Mouse (Mus musculus) brain, embryonic 18.5 days (tissue): ENCODE measurements around the gene Fstl4.
A peak's percentile ranks its signal among the peaks of the same experiment; 100 is the strongest.

Source experiments
- DNase-seq: peaks from one replicate; pipeline ENCODE4 v3.0.0-alpha.2; 2012; ENCODE audit warnings: low read depth, low spot score

The Fstl4 gene

DNA sequence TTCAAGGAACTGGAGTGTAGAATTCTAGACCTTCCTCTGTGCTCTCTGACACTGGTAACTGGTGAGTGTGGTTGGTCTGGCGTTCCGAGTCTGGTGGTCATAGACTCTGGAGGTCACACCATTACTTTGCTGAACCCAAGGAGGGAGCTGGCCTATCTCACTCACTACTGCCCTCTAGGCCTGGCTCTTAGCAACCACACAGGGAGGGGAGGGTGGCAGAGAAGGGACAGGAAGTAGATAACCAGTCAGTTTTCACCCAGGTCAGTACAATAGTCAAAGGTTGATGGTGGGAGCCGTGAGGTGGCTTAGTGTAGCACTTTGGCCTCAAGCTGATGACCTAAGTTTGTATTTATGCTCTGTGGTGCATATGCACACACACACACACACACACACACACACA lies 255.1 kb downstream of the Fstl4 start:
- no peak for DNase-seq

DNA sequence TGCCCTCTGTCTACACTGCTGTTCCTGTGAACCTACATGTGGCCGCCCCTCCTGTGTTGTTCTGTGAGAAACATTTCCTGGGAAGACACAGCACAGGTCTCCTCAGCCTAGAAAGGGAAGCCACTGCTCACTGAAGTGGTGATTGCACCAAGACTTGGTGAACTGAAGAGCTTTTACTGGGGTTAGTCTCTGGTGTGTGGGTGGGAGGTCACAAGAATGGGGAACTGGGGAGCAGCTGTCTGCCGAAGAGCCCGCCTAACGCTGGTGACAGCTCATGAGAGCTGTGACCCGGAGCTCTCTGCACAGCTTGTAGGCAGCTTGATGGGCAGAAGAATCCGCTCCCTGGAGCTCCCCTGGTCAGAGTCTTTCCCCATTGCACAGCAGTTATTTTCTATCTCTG lies 260.0 kb downstream of the Fstl4 start:
- no peak for DNase-seq

DNA sequence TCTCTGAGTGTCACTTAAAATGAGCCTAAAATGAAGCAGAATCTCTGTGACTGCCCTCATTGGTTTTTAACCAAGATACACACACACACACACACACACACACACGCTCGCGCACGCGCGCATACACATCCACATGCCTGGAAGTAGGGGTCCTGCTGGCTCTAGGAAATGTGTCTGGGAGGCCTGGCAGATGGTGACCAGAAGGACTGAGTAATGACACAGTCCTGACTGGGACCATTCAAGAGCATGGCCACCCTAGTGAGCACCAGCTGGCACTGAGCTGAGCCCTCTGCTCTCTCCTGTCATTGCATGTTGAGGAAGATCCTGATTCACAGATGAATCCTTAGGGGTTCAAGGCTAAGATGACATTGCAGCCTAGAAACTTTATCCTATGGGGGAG lies 261.3 kb downstream of the Fstl4 start:
- no peak for DNase-seq

DNA sequence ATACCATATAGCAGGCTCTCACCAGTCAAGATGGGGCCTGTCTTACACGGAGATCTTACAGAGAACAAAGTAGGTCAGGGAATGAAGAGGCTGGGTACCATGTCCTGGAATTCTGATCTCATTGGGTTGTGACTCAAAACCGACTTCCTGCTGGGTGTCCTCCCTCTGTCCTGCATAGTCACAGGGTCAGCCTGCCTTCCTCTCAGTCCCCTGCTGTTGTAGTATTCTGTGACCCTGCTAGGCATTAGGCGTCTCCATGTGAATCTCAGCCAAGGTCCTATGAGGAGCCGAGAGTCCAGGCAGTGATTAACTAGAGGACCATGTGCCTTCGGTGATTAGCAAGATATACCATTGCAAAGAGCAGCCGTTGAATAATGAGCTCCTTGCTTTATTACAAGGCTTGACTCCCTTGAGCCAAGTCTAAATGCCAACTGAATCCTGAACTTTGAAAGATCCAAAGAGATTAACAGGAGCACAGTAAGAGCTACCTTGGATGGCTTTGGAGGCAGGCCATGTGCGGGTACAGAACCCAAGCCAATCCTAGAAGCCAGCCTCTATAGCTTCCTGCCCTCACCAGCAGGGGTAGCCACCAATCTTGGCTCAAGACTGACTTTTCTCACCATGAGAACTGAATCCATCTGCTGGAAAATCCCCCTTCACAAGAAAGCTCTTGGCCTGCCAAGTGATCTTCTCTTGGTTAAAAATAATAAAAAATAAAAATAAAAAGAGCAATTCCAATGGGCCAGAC lies 264.2 kb downstream of the Fstl4 start:
- no peak for DNase-seq

DNA sequence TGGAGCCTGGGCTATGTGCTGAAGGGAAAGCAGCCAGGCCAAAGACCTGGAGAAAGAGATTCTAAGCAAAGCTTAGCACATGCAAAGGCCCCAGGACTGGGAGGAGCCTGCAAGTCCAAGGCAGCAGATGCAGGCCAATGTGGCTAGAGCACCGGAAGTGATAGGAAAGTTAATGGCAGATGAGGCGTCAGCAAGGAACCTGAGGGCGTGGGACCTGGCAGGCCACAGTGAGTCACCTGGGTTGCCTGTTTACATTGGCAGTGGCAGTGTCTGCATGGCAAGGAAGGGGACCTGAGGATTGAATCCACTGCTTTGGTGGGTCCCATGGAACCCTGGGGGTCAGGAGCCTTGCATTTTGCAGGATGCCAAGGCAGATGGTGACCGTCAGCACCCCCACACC lies 267.3 kb downstream of the Fstl4 start:
- no peak for DNase-seq

DNA sequence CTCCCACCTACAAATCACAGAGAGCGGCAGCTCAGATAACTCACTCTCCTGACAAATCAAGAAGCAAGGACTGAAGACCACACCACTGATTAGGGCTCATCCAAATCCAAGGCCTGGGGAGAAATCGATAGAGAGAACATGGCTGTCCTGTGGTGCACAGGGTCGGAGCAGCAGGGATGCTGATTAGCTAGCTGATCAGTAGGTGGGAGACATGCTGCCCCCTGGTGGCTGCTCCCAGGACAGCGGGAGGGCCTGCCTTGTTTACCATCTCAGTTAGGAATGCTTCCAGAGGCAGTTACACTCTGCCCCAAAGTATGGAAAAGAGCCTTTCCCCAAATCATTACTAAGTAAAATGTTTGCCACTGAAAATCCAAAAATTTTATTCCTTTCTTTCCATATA lies 267.9 kb downstream of the Fstl4 start:
- DNase-seq, result peak; percentile 24

DNA sequence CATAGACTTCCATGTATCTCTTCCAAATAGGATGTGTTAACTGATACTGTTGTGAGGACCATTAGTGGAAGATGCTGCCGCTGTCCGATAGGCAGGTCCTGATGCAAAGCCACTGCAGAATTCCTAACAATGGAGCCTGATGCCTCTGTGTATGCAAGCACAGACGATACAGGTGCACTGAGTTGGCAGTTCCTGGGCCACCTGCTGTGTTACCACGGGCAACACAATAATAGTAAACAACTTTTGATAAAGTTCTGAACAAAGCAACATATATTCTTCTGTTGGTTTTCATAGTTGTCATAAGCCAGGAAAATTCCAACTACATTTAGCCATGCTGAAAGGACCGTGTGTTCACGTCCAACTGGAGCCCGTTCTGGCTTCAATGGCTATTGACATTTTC lies 271.0 kb downstream of the Fstl4 start:
- DNase-seq, result no peak

DNA sequence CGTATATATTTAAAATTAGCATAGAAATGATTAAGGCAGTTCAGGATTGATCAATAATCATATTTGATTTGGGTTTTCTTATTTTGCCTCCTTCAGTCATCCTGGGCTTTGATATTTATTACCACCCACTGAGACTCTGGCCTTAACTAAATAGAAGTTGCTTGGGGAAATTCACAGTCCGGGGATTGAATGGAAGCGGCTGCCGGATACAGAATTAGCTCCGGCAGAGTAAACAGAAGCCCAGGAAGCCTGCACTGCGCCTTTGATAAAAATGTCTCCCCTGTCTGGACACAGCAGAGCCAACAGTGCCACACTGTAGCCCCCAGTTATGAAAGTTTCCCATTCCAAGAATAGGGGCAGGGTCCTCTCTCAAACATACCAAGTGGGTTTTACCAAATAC lies 282.4 kb downstream of the Fstl4 start:
- no peak for DNase-seq

DNA sequence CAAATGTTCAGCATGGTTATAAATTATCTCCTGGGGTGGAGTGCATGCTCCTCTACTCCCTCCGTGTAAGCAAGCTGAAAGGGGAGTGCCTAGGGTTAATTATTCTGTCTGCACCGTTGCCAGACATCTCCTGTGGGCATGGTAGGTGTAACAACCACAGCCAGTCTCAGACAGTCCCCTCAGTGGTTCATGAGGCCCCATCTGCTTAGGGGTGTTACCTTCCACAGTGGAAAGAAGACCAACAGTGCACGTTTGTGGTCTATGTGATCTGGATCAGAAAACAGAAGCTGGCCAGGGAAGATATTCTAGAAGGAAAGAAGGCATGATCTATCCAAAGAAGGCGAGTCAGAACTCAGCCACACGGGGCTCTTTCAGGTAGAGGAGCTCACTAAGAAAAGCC lies 289.7 kb downstream of the Fstl4 start:
- no peak for DNase-seq

DNA sequence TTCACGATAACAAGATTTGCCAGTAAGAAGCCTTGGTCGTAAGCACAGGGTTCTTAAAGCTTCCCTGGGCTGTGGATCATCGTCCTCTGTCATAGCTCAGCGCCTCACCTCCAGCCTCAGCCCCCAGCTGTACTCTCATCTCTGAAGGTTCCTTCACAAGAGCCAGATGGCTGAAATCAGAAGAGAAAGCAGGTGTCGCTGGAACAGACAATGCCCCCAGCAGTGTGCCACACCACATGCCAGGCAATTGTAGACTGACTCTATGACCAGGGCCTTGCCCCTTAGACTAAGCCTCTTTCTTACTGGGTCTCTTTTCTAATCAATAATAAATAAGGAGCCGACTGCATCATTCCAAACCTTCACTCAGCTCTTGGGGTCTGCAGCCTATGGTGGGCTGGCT lies 291.5 kb downstream of the Fstl4 start:
- no peak for DNase-seq

DNA sequence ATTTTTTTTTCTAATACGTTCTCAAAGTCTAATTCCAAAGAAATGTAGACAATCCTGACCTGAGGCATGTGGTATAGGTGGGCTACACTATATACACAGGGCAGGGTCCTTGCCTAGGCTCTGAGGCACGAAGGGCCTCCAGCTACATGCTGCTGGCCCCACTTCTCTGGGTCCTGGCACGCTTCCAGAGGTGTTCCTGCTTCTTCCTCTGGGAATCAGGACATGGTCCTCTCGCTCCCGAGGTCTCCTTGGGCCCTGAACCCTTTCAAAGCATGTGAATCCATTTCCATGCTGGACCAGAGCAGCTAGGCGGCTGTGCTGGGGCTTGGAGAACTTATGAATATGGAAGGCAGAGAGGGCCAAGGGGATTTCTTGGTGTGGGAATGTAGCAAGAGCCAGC lies 292.3 kb downstream of the Fstl4 start:
- no peak for DNase-seq

DNA sequence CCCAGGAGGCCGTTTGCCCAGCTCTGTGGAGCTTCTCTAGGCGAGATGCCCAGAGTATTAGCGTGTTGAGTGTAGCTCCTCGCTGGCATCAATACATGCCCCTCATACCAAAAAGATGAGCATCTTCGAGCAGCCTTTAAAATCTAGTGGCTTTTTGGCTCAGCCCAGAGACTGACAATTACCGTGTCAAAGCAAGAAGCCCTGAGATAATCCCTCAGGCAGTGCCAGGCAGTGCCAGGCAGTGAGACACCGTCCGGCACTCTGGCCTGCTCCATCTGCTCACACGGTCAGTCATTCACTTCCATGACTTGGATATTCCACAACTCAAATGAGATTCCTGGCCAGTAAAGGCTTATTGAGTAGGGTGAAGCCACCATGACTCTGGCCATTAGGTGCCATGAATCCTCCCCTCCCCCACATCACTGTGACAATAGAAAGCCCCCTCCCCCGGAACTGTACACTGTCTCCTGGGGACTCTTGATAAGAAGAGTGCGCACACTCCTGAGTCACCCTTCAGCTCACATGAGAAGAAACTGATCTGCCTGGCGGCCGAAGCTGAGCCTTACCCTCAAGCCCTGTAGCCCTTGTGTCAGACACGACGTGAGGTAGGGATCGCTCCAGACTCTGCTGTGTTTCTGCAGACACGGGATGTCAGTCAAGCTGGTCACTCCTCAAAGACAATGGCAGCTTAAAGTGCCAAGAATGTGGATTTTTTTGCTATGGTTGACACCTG lies 293.6 kb downstream of the Fstl4 start:
- DNase-seq, result no peak

DNA sequence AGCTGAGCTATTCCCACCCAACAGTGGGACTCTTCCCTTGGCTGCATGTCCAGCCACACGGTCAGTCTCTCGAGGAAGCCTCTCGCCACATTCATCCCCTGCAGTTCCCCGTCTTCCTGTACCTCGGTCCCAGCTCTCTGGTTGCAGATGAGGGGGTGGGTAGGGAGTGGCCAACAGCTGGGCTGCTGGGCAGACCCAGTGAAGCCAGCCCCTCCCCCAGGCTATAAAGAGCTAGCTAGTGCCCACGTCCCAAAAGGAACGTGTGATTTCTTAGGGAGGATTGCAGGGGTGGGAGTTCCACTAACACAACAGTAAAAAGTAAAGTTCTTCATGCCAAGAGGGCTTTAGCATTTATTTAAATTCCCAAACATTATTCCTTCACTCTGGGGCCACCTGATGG lies 294.1 kb downstream of the Fstl4 start:
- DNase-seq, result no peak

DNA sequence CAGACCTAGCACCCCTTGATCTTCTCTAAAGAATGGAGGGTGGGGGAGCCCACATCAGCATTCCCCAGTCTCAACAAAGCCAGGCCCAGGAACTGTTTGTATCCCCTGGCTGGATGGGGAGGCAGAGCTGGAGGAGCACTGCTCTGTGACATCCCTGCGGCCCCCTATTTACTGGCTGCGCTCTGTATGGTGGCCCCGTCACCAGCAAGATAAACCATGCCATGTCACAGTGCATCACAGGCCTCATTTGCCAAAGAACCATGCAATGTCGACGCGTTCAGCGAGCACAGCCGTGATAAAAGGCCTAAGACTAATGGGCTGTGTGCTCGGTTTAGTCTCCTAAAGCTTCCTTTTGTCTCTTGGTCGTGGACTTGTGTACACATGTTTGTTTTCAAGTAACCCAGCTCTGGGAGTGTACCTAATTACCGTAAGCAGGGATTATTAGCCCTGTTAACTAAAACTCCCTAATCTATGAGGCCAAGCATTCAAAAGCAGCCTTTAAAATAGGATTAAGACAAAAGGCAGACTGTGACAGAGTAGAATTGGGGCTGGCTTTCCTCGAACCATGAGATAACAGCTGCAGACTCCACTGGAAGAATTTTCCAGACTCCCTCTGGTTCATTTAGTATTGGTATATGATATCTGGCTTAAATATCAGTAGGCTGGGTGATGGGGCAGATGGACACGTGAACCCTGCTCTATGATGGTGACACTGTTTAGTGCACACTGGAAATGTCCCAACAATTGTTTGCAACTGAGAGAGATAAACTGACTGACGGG lies 303.5 kb downstream of the Fstl4 start:
- no peak for DNase-seq

DNA sequence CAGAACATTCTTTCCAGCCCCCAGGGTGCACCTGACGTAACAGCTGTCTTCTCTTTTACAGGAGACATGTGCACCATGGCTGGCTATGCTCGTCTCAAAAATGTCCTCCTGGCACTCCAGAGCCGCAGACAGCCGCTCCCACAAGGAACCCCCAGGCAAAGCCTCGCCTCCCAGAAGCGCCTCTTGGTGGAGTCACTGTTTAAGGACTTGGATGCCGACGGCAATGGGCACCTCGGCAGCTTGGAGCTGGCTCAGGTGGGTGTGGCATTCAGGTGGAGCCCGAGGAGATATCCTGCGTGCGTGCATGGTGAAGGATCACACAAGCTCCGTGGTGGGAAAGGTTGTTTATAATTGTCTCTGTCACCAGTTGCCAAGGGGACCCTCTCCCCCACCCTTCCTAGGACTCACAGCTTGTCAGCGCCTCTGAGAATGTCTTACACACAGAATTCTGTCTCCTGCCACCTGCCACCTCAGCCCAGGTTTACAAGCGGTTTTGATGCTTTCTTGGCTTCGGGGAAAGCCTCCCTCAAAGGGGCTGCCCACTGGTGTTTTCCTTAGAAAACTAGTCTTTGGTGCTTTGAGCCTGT lies 304.1 kb downstream of the Fstl4 start:
- DNase-seq, result no peak

DNA sequence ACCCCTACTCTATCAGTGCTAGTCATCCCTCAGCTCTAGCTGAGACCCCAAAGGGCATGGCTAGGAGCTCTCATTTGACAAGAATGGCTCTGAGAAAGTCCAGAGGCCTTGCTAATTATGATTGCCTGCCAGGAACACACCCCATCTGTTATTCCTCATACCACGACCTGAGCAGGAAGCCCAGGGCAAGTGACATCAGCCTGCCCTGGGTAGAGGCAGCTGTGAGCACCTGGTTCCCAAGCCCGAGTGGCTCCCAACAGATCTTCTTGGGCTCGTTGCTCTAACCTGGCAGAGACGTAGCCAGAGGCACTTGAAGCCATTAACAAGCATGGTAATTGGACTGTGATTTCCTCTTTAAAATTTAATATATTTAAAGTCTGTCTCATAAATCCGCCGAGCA lies 305.3 kb downstream of the Fstl4 start:
- no peak for DNase-seq

DNA sequence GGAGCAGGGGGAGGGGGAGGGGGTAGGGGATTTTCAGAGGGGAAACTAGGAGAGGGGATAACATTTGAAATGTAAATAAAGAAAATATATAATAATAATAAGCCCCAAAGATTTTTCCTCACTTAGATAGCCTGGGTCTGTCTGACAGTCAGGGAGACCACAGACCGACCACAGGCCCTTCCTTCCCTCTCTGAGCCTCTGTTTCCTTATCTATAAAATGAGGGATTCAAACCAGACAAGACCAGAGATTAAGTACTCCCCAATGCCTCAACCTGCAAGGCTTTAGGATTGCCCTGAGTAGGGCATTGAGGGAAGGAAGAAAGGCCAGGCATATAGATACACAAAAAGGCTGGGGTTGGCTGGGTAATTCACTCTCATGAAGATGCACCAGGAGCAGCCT lies 307.2 kb downstream of the Fstl4 start:
- no peak for DNase-seq

DNA sequence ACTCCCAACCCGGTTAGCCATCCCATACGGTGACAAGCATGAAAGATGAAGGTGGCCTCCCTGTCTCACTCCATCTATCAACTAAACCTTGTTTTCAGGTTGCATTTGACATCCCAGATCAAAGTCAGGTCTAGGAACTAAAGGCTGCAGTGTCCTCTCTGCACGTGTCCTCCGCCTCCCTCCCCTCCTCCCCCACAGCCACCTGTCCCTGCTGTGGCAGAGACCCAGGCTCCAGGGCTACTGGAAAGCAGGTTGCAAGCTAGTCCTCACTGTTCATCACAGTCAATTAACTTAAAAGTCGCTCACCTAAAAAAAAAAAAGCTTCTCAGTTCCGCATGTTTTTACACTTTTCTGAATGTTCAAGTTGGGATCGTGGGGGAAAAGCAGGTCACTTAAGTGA lies 313.2 kb downstream of the Fstl4 start:
- no peak for DNase-seq

DNA sequence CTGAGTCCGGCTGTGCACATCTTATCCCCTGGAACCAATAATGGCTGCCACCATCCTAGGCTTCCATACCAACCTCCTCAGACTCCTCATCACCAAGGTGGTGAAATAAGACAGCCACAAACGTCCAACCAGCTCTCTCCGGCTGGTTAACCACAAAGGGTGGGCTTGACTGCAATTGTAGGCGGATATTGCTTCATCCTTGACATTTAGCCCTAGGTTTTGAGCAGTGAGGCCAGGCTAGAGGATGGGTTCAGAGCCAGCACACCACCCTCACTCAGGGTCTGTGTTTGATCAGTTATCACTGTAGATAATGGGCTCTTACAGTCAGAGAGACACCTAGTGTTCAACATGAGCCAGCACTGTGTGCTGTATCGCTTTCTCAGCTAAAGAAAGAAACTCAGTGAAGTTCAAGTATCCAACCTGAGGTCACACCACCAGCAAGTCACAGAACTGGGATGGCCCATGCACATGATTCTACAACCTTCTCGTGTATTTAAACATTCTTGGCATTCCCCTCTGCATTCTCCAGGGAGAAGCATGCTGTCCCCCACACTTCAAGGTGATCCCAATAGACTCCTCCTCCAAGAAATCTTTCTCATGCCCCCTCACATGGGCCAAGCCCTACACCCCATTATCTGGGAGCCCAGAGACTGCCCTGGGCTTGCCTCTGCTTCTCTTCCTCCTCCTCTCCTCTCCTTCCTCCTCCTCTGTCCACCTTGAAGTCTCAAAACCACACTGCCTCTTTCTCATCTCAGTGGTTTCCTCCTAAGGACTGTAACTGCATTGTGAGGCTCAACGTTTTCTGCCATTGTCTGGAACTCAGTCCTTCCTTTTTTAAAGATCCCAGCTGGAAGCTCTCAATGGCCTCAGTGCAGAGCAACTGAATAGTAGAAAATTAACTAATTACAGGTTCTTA lies 314.2 kb downstream of the Fstl4 start:
- DNase-seq, result no peak

DNA sequence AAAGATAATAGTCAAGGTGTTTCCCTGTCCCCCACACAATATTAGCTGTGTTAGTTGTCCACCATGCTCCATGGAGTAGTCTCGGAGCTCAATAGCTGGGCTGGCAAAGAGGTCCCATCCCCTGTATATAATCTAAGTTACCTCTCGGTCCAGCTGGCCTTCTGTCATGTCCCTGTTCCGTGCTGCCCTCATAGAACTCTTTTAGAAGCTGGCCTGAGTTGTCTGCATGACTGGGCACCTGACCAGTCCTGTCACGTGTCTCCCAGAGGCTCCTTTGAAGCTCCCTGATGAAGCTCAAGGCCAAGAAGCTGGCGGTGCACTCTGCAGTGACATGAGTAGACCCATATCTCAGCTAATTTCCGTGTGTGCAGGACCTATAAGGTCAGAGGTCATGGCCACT lies 316.9 kb downstream of the Fstl4 start:
- no peak for DNase-seq

DNA sequence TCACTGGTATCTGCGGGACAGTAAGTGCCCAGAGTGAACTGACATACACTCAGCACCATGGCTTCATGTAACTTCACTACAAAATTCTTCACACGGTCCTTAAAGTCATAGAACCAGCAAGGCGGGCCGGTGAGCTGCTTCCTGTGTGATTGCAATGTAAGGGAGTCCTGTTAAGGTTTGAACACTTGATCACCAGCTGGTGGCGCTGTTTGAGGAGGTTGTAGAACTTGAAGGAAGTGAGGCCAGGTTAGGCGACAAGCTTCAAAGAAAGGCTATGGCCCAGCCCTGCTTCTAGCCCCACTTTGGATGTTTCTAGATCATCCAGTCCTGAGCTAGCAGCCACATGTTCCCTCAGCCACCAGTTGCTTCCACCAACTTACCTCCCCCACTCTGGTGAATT lies 320.9 kb downstream of the Fstl4 start:
- DNase-seq, result no peak
